Mouse (Mus musculus) lung, postnatal 0 days (tissue): ENCODE data around the gene Picalm.

ENCODE experiments used
- CTCF ChIP-seq: IDR thresholded peaks from 2 replicates; pipeline ENCODE4 v1.5.1; 2016; ENCODE audit warnings: antibody characterized with exemption, mild to moderate bottlenecking
- EP300 ChIP-seq: IDR thresholded peaks from 2 replicates; pipeline ENCODE4 v1.6.1; 2016; ENCODE audit warnings: antibody characterized with exemption, mild to moderate bottlenecking, control low read depth

DNA sequence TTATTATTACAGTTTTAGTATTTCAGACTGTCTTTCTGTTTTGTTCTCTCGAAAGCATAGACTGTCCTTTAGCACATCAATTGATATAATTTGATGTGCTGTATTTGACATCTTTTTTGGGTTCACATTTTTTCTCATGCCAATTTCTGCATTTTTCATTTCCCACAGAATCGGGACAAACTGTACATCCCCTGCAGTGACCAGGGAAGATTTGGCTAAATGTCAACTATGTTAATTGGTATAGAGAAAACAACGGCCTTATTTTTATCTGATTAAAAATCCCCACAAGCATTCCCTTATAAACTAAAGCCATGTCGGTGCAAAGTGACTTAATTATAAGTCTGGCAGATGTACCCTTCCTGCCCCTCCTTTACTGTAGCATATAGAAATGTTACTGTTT lies 9.9 kb upstream of the Picalm start:
- TF ChIP-seq EP300 (no peak), CTCF (no peak)
